Mouse (Mus musculus): Measurements from ENCODE around the gene Casr.

Casr gene

GRCm38 (mm10) chr16:36561386-36562338 lies at the start of gene Casr:
Casr (minus strand) TSS chr16:36562141.
- peak; percentile 80 for DNase-seq

- DNase-seq = peak; percentile 27
These were observed 40.7 kb upstream of the Casr start for GRCm38 (mm10) chr16:36602632-36603031.

GRCm38 (mm10) chr16:36598265-36598664 lies 36.3 kb upstream of the Casr start:
- no peak for DNase-seq

GRCm38 (mm10) chr16:36596671-36597410 lies 34.9 kb upstream of the Casr start:
- no peak for DNase-seq

GRCm38 (mm10) chr16:36589898-36590297 lies 28.0 kb upstream of the Casr start:
- peak; percentile 28 for DNase-seq

- DNase-seq = peak; percentile 60
These were observed 26.0 kb upstream of the Casr start for GRCm38 (mm10) chr16:36587971-36588370.

GRCm38 (mm10) chr16:36582073-36582472 lies 20.1 kb upstream of the Casr start:
- peak; percentile 64 for DNase-seq

GRCm38 (mm10) chr16:36571942-36572341 lies 10.0 kb upstream of the Casr start:
- DNase-seq = peak; percentile 53

- peak; percentile 34 for DNase-seq
These were observed 2.4 kb downstream of the Casr start for GRCm38 (mm10) chr16:36559573-36559972.

- peak; percentile 66 for DNase-seq
These were observed 6.2 kb downstream of the Casr start for GRCm38 (mm10) chr16:36555672-36556165.

- peak; percentile 33 for DNase-seq
These were observed 8.3 kb downstream of the Casr start for GRCm38 (mm10) chr16:36553624-36554023.

GRCm38 (mm10) chr16:36545333-36545732 lies 16.6 kb downstream of the Casr start:
- peak; percentile 66 for DNase-seq

GRCm38 (mm10) chr16:36543091-36543490 lies 18.9 kb downstream of the Casr start:
- peak; percentile 41 for DNase-seq

- peak; percentile 74 for DNase-seq
These were observed 21.1 kb downstream of the Casr start for GRCm38 (mm10) chr16:36540834-36541233.

GRCm38 (mm10) chr16:36532981-36533687 lies 28.8 kb downstream of the Casr start:
- DNase-seq = no peak

- no peak for DNase-seq
These were observed 29.9 kb downstream of the Casr start for GRCm38 (mm10) chr16:36532046-36532445.

GRCm38 (mm10) chr16:36531630-36532029 lies 30.3 kb downstream of the Casr start:
- DNase-seq = no peak

- DNase-seq = peak; percentile 91
These were observed 31.1 kb downstream of the Casr start for GRCm38 (mm10) chr16:36530566-36531552.

GRCm38 (mm10) chr16:36528822-36529221 lies 33.1 kb downstream of the Casr start:
- DNase-seq = no peak

- DNase-seq = peak; percentile 56
These were observed 35.2 kb downstream of the Casr start for GRCm38 (mm10) chr16:36526596-36527282.

- DNase-seq = peak; percentile 72
These were observed 38.8 kb downstream of the Casr start for GRCm38 (mm10) chr16:36523095-36523494.
